ENCODE assay signal across 24 mouse cellular contexts in the genomic region with DNA sequence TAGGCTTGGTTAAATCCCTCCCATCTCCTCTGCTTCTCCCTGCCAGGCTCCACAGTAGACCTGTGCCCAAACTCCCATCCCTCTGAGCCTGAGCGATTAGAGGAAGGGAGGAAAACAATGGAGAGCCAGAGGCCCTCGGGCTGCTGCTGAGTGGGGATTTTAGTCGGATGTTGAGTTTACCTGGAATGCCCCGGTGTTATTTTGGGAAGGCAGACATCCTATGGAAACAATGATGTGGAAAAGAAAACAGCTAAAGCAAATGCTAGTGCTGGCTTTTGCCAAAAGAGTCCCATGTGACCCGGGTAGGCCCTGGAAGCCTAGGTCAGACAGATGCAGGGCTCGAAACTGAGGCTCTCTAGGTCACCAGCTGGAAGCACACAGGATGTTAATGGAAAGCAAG.
DNase-seq lines count a peak whose midpoint lies in the region; ATAC-seq lines count a peak whose summit lies in the region.
"Had no signal": no experiment of that assay in that cellular context is flagged by ENCODE, and none has a peak within 500 bp of the region (broad histone marks: within the 10 kb centered on the region; RNA-seq: fewer than 3 reads in every experiment).

No protein-coding gene starts in this region.

- no peak for ATAC-seq in heart, embryonic 12.5 days (ENCODE audit: insufficient number of reproducible peaks, low FRiP score)
- no peak for ATAC-seq in hindbrain, embryonic 14.5 days (ENCODE audit: low FRiP score)
- no peak for ATAC-seq in megakaryocyte, adult 5-6 weeks (ENCODE audit: poor library complexity, severe bottlenecking)
- ATAC-seq: intestine, postnatal 0 days; midbrain, embryonic 13.5 days had no signal

- no peaks in the 10 kb centered on the region for H3K27me3 ChIP-seq in embryonic facial prominence, embryonic 10.5 days (replicated peaks; ENCODE audit: low read depth, poor library complexity, severe bottlenecking)
- no peaks in the 10 kb centered on the region for H3K27me3 ChIP-seq in heart, embryonic 12.5 days (replicated peaks)
- no peaks in the 10 kb centered on the region for H3K27me3 ChIP-seq in hindbrain, embryonic 14.5 days (ENCODE audit: control insufficient read depth, insufficient read depth, low read length)
- H3K27me3 ChIP-seq: embryonic facial prominence, embryonic 12.5 days; forebrain, embryonic 12.5 days; limb, embryonic 13.5 days; liver, embryonic 13.5 days; midbrain, embryonic 13.5 days had no signal

- H3K9me3 ChIP-seq in embryonic facial prominence, embryonic 10.5 days, result no peaks in the 10 kb centered on the region
- no peaks in the 10 kb centered on the region for H3K9me3 ChIP-seq in heart, embryonic 12.5 days (replicated peaks)
- no peaks in the 10 kb centered on the region for H3K9me3 ChIP-seq in hindbrain, embryonic 14.5 days (ENCODE audit: control insufficient read depth, low read length)
- H3K9me3 ChIP-seq: embryonic facial prominence, embryonic 12.5 days; forebrain, embryonic 12.5 days; limb, embryonic 13.5 days; liver, embryonic 13.5 days; midbrain, embryonic 13.5 days had no signal

- peak; percentile 95 for DNase-seq in heart, adult 11 months
- DNase-seq in heart, adult 8-10 months (ENCODE audit: low spot score), result no peak
- peak; percentile 17 for DNase-seq in embryonic facial prominence, embryonic 10.5 days (ENCODE audit: low spot score)
- DNase-seq in heart, postnatal 10 days, result peak; percentile 41 to 44
- no peak for DNase-seq in embryo, embryonic 9.5 days (ENCODE audit: extremely low spot score)
- DNase-seq in hindbrain, embryonic 14.5 days (ENCODE audit: low spot score), result no peak
- DNase-seq: adrenal gland, postnatal 14 days; cerebellum, adult 9-11 months; kidney, postnatal 14 days; layer of hippocampus, postnatal 36 days; liver, embryonic 13.5 days; lung, adult 2 months; lung, postnatal 14 days; right cerebral cortex, postnatal 25 days; spleen, adult 18-20 months had no signal

- peaks cover 32% of the 10 kb centered on the region for H3K4me1 ChIP-seq in embryonic facial prominence, embryonic 10.5 days
- peaks cover 52% of the 10 kb centered on the region for H3K4me1 ChIP-seq in heart, embryonic 12.5 days (replicated peaks)
- H3K4me1 ChIP-seq in hindbrain, embryonic 14.5 days (replicated peaks; ENCODE audit: control insufficient read depth, insufficient read depth, low read length), result no peaks in the 10 kb centered on the region
- H3K4me1 ChIP-seq: liver, embryonic 13.5 days had no signal

- H3K4me3 ChIP-seq in embryonic facial prominence, embryonic 10.5 days, result no peak overlapping the region
- no peak overlapping the region for H3K4me3 ChIP-seq in heart, embryonic 12.5 days
- H3K4me3 ChIP-seq in hindbrain, embryonic 14.5 days (replicated peaks; ENCODE audit: low read length), result no peak overlapping the region
- H3K4me3 ChIP-seq: embryonic facial prominence, embryonic 12.5 days; erythroblast, embryonic 14.5 days; forebrain, embryonic 12.5 days; layer of hippocampus, adult 2 months; limb, embryonic 13.5 days; liver, embryonic 13.5 days; midbrain, embryonic 13.5 days had no signal

- no peaks in the 10 kb centered on the region for H3K36me3 ChIP-seq in embryonic facial prominence, embryonic 10.5 days (replicated peaks)
- no peaks in the 10 kb centered on the region for H3K36me3 ChIP-seq in heart, embryonic 12.5 days
- no peaks in the 10 kb centered on the region for H3K36me3 ChIP-seq in hindbrain, embryonic 14.5 days (replicated peaks; ENCODE audit: control insufficient read depth, insufficient read depth)
- H3K36me3 ChIP-seq: embryonic facial prominence, embryonic 12.5 days; forebrain, embryonic 12.5 days; limb, embryonic 13.5 days; liver, embryonic 13.5 days; midbrain, embryonic 13.5 days had no signal

- 28% methylated on average over 6 of the region's 6 CpGs for WGBS in embryonic facial prominence, embryonic 10.5 days
- 43% methylated on average over 6 of the region's 6 CpGs for WGBS in heart, embryonic 12.5 days
- 54% methylated on average over 6 of the region's 6 CpGs for WGBS in hindbrain, embryonic 14.5 days

- no peak overlapping the region for H3K4me2 ChIP-seq in heart, embryonic 12.5 days
- no peak overlapping the region for H3K4me2 ChIP-seq in hindbrain, embryonic 14.5 days (replicated peaks)
- H3K4me2 ChIP-seq: embryonic facial prominence, embryonic 12.5 days; forebrain, embryonic 12.5 days; limb, embryonic 13.5 days; liver, embryonic 13.5 days; midbrain, embryonic 13.5 days had no signal

- intact Hi-C loops in heart, postnatal 10 days (cut with DNase I), result no loop called here

- H3K9ac ChIP-seq in heart, embryonic 12.5 days, result no peak overlapping the region
- H3K9ac ChIP-seq in hindbrain, embryonic 14.5 days, result no peak overlapping the region
- H3K9ac ChIP-seq: embryonic facial prominence, embryonic 12.5 days; forebrain, embryonic 12.5 days; limb, embryonic 13.5 days; liver, embryonic 13.5 days; midbrain, embryonic 13.5 days had no signal

- peak overlapping the region; percentile 55 for H3K27ac ChIP-seq in embryonic facial prominence, embryonic 10.5 days (replicated peaks)
- H3K27ac ChIP-seq in heart, embryonic 12.5 days (ENCODE audit: poor library complexity, severe bottlenecking), result peak overlapping the region; percentile 66; the same call in 1 of the 2 replicates
- H3K27ac ChIP-seq in hindbrain, embryonic 14.5 days, result no peak overlapping the region
- H3K27ac ChIP-seq: forebrain, embryonic 12.5 days; layer of hippocampus, adult 2 months; limb, embryonic 13.5 days; liver, embryonic 13.5 days; midbrain, embryonic 13.5 days had no signal

Comparison
In these comparisons a context has a peak if more than half of its experiments do, and no peak if none do; other contexts are left out.
1. DNase-seq: peak in heart, adult 11 months (single experiment), embryonic facial prominence, embryonic 10.5 days (single experiment) and heart, postnatal 10 days (2 of 2); none in heart, adult 8-10 months (single experiment), embryo, embryonic 9.5 days (single experiment) and hindbrain, embryonic 14.5 days (single experiment).